Mouse (Mus musculus) frontal cortex, postnatal 36 days (tissue): Measurements from ENCODE around the gene Catsperz.
"Not testable (repeated sequence)": the region's sequence is repeated elsewhere in the genome, so short reads cannot be mapped to it uniquely, and the experiment has no call there.

Experiments used
- DNase-seq, 2 experiments: peaks; one replicate each; pipeline ENCODE4 v3.0.0; 2022; ENCODE audit warnings: low spot score in 2 of 2

Catsperz gene

DNA sequence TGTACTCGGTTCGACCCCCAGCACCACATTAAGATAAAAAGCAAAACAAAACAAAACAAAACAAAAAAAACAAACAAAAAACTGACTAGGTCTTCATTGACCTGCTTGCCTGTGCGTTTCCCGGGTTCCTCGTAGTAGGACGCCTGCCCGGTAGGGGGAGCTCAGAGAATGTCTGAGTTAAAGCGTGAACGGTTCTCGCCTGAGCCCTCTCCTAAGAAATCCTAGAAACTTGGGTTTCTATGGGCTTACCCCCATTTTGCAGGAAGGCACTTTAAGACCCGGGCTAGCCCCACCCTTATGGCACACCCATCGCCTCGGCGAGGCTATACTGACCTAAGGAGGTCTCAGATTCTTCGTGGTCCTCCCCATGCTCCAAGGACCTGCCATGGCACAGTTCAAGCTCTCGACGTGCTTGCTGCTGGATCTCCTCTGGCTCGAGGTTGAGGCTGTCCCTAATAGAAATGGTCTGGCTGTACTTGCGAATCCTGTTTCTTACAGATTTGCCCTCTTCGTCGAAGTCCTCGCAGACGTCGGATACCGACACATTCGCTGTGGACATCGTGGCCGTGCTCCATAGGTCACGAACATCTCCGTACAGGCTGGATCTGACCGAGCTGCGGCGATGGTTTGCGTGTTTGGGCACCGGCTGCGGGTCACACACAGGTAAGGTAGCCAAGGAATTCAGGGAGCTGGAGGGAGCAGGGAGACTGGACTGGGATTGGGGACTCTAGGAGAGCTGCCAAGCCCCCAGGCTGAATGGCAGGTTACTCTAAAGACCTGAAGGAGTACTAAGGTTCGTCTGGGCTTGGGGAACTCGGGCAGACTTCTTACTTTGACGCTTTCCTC lies 496 bp downstream of the Catsperz start:
- peak; percentile 88 to 93 for DNase-seq

DNA sequence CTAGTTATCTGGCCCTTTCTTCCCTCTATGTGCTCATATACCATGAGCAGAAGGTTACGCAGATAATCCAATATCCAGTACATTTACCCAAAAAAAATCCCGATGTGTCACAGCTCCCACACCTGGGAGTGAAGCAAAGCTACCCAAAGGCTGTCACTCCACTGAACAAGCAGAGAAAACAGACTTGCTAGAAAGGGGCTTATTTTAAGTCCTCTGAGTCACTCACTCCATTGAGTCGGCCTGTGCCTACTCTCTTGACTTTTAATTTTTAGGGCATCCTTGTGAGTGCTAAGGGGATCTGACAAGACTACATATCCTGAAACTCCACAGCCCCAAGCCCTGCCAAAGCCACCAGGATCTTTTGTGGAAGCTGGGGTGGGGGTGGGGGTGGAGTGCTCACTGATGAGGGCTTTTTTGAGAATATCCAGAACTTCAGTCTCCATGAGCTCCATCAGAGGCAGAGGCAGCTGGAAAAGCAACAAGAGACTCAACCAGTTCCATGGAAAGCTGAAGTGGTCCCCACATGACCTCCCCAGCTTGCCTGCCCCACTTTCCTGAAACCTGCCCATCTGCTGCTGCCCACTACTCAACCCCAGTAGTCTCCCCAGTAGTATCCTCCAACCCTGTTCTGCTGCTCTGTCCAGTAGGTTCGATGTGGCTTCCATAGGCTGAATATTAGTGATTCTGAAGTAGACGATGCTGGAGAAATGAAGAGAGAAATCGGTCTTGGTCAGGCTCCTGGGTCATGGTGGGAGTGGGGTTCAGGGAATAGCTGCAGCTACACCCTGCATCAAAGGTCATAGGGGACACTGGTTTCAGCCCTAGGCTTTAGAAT lies 2.1 kb downstream of the Catsperz start:
- no peak for DNase-seq

DNA sequence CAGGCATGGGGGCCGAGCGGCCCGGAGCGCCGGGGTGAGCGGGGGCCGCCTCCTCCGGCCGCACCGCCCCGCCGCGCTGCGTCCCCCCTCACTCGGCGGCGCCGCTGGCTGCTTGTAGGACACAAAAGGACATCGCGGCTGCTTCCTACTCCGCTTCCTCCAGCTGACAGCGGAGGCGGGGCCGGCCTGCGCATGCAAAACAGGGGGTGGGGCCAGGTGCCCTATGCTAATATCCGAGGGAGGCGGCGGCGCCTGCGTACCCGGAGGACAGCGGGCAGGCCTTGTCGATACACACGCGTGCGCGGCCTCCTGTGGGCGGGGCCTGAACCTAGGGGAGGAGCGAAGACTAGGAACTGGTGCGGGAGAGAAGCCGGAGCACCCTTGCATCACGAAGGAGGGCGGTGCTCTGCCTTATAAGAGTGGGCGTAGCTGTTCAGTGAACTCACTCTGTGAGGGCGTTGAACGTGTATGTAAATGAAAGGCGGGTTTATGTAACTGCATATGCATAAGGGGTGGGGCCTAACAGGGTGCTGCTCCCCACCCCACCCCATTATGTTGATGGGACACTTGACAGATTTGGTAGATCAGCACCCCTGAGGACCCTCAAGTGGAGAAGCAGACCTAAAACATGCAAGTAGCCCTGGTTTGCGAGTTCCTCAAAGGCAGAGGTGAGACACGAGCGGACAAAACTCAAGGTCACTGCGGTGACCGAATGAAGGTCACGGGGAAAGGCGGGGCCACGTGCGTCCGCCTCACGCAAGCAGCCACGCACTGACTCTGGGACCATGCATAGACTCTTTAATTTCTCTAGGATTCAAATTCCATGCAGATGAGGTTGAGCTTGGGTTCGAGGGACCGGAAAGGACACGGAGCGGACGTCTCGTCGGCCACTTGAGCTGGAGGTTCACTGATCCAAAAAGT lies 3.3 kb downstream of the Catsperz start, which contains the start of gene Esrra:
Gene Esrra (minus strand): TSS at position 167 of the 921 bp plus-strand sequence.
- peak; percentile 100 for DNase-seq

DNA sequence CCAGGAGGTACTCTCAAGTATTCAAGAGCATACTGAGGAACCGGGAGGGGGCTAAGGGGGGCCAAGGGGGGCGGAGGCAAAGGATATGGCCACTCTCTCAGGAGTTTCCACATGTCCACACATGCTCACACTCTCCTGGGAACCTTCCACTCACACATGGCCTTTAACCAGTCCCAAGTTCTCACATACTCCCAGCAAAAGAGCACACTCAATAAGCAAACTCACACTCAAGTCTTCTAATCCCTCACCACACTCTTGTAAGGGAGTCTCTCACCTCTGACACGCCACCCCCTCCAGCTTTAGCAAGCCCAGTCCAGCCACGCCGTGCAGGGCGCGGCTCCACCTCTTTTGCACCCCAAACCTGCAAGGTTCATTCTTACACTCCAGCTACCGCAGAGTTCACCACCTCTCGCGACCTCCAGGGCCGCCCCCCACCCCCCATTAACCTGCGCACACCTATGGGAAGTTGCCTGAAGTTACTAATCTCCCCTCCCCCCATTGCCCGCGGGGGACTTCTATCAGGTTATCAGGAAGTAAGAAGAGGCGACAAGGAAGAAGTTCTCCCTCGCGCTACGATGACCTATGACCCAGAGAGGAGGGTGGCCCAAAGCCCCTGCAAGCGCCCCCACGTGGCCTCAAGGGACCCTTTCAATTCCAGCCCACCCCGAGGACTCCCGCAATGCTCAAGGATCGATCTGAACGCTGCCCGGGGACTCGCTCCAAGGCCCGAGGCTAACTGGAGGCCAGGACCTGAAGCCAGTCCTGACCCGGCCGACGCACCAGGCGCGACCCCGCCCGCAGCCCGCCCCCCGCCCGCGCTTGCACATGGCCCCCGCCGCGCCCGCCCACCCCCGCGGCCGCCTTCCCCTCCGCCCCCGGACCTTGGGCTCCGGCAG lies 4.2 kb downstream of the Catsperz start:
- DNase-seq: no peak

DNA sequence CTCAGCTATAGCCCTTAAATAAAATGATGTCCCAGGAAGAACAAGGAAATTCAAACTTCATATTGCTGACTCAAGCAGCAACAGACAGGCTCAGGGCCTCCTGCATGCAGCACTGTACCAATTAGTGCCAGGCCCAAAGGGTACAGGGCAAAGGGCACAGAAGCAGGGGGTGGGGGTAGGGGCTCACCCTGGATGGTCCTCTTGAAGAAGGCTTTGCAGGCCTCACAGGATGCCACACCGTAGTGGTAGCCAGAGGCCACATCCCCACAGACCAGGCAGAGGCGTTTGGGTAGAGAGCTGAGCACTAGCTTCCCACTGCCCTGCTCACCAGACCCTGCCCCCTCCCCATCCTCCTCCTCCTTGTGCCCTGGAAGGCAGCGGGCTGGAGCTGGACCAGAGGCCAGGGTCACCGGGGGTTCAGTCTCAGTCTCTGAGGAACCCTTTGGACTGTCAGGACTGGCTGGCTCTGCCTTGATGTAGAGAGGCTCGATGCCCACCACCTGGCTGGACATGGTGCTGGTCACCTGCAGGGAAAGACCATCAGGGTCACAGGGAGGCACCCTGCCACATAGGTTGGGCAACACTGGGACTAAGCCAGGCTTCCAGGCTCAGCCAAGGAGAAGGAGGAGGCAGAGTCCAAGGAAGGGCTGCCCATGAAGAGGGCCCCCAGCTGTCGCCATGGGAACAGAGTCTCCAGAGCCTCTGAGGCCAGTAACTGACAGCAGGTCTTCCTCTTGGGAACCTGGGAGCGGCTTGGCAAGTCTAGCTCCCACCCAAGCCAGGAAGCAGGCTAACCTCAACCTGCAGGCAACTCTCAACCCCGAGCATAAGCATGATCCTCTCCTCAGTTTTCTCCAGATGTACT lies 5.1 kb downstream of the Catsperz start:
- DNase-seq: no peak

DNA sequence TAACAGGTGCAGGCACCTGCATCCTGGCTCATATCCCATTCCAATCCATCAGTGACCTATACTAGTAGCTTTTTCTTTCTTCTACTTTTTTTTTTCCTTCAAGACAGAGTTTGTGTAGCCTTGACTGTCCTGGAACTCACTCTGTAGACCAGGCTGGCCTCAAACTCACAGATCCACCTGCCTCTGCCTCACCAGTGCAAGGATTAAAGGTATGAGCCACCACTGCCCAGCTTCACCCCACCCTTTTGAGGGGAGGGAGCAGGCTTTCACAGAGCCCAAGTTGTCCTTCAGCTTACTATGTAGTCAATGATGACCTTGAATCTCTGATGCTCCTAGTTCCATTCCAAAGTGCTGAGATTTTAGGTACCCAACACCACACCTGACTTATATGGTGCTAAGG lies 5.7 kb downstream of the Catsperz start:
- DNase-seq: no peak

DNA sequence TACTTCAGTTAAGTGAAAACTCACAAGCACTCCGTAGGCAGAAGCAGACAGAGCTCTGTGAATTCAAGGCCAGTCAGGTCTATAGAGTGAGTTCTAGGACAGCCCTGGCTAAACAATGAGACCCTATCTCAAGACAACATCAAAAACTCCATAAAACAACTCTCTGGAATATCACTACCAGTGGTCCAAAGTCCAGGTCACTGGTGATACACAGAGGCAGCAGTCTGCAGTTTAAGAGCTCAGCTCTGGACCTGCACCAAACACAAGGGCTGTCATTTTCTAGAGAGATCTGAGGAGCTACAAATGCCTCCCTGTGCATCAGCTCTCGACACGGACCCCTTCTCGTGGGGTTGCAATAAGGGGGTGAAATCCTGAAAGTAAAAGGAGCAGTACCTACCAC lies 6.9 kb downstream of the Catsperz start:
- no peak for DNase-seq

DNA sequence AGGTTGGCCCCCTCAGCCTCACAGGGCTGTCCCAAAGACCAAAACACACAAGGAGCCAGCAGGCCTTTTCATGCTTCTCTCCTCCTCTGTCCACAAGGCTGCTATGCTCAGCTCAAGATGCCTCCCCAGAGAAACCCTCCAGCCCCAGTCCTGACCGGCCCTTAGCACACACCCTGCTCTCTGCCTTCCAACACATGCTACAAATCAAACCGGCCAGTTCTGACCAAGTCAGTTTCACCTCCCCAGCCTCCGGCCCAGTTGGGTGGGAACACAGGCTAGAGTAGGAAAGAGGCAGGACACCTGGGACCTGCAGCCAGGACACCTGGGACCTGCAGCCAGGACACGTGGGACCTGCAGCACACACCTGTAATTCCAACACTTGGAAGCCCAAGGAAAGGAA lies 8.7 kb downstream of the Catsperz start:
- no peak for DNase-seq

DNA sequence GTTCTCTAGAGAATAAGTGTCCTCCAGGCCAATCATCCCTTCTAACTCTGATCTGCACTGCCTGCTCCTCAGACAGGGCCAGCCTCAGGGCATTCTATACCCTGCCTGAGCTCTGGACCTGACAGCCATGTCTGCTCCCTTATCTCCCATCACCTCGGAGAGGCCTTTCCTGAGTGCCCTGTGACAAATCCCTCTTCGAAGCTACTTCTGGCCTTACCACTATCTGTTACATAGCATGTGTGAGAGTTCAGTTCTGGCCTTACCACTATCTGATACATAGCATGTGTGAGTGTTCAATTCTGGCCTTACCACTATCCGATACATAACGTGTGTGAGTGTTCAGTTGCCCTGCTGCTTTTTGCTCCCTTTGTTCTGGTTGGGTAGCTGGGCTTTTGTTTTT lies 9.9 kb downstream of the Catsperz start:
- DNase-seq: no peak

DNA sequence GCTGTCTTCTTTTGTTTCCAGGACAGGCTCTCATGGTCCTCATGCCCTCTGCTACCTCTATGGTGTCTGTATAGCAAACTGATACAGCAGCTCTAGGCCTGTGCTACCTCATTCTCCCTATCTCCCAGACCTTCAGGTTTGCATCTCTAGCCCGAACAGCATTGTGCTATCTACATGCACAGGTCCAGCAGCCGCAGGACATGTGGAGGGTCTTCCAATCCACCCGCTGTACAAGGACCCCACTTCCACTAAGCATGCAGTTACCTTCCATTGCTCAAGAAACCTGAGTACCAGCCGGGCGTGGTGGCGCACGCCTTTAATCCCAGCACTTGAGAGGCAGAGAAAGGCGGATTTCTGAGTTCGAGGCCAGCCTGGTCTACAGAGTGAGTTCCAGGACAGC lies 10.6 kb downstream of the Catsperz start:
- DNase-seq: no peak

DNA sequence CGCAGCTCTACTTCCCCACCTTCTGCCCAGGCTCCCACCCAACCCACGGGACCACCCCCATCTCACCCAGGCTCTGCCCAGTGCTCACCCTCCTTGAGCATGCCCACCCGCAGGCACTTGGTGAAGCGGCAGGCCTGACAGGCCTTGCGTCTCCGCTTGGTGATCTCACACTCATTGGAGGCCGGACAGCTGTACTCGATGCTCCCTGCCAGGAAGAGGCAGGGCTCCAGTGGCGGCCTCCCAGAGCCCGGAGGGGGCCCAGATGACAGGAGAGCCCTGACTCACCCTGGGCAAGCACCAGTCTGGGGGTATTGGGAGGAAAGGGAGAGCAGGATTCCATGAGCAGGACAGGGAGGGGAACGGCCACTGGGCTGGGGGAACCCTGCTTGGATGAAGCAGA lies 11.2 kb downstream of the Catsperz start:
- no peak for DNase-seq

DNA sequence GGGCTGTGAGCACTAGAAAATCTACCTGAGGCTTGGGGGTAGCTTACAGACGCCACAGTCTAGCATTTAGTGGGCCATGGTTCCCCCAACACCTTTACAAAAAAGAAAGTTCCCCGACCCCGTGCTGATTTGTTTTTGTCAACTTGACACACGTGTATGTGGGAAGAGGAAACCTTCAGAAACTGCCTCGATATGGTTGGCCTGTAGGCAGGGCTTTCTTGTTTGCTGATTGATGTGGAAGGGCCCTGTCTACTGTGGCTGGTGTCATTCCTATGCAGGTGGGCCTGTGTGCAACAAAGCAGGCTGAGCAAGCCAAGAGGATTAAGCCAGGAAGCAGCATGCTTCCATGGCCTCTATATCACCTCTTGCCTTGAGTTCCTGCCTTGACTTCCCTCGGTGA lies 12.1 kb downstream of the Catsperz start:
- DNase-seq: no peak

DNA sequence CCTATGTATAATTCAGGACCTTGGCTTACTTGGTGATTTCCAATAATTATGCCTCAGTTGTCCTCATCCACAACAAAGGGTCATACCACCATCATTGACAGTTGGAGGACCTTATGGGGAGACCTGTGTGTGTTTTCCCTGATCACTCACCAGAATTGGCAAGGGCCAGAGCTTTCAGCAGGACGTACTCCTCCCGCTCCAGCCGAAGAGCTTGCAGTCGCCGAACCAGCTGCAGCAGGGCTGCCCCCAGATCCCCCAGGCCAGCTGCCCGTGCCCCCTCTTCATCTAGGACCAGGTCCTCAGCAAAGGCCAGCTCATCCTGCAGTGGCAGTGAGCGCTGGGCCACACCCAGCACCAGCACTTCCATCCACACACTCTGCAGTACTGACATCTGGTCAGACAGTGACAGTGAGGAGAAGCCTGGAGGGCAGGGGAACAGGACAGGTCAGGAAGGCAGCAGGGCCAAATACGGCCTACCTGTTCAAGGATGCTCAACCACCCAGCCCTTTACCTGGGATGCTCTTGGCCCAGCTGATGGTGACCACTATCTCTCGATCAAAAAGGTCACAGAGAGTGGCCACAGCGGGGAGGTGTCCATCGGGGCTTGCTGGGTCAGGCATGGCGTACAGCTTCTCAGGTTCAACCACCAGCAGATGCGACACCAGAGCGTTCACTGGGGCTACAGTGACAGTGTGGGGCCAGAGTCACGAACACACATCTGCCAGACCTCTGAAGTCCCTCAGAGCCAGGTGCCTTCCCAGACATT lies 12.8 kb downstream of the Catsperz start:
- no peak for DNase-seq

DNA sequence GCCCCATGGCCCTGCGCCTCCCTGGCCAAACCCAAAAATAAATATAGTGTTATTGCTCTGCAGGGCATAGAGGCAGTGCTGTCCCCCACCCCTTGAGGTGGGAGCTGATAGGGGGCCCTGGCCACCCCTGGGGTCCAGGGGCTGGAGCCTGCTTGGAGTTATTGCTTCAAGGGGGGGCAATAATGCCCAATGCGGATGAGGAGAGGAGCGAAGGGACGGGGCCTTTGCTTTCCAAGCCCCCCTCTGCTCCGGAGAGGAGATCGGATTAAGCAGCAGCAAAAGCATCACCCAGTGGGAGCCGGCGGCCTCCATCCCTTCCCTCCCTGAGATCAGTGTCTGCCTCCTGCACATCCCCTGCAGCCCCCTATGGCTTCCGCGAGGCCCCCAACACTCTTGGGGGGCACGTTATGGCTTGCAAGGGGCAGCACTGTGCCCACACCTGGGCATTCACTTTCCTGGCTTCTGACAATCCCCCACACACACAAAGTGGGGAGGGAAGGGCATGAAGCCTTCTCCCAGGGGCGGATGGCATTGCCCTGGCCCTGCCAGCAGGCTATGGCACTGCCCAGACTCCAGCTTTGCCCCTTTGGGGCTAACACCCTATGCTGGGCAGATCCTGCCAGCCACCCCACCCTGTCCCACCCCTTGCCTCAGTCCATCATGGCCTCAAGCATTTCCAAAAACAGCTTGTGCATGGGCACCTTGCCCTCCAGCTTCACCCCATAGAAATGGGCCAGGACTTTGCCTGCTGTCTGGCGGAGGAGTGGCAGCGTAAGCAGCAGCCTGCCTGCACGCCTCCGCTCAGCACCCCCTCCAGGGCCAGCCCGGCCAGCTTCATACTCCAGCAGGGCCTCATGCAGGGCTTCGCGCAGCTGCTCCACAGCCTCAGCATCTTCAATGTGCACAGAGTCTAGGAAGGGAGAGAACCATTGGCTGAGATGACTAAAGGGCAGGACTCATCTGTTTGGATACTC lies 13.8 kb downstream of the Catsperz start:
- no peak for DNase-seq

DNA sequence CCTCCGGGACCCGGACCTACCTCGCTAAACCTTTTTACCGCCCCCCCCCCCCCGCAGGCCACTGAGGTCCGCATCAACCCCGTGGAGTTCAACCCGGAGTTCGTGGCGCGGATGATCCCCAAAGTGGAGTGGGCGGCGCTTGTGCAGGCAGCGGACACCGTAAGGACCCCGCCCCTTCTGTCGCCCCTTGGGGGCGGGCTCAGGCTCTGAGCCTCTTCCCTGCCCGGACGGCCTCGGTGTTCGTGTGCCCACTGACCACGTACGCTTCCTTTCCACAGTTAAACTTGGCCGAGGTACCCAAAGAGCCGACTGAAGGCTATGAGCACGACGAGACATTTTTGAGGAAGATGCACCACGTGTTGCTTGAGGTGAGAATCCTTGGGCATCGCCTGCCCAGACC lies 14.9 kb downstream of the Catsperz start:
- not testable (repeated sequence) for DNase-seq

DNA sequence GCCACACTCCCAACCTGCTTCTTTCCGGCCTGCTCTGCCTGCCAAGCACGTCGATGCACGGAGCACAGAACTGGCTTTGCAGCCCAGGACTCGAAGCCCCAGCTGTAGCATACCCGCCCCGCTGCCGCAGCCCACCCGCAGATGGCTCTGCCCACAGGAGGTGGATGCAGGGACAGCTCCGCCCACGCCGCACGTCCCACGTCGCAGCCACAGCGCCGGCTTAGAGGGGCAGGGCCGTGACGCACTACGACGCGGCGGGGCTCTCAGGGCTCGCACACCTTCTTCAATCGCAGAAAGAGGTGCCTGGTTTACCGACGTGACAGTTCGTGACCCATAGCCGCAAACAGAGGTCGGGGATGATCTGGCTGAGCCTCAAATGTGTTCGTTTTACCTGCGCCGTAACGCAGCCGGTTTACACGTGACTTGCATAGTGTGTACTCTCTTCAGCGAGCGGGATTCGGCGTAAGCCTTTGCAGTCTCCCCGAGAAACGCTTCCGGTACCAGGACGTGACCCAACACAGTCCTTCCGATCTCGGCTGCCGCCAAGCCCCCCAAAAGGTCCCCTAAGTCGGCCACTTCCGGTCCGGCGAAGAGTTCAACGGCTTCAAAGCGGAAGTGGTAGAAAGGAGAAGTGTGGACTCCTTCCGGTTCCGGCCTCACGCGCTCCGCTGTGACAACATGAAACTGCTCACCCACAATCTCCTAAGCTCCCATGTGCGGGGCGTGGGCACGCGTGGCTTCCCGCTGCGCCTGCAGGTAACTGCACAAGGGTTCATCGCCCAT lies 15.5 kb downstream of the Catsperz start, which contains the start of the genes Trmt112 and Prdx5:
Gene Trmt112 (plus strand): TSS at position 192 of the 783 bp plus-strand sequence.
Gene Prdx5 (minus strand): TSS at position 600 of the 783 bp plus-strand sequence.
- DNase-seq: peak; percentile 91 to 94

DNA sequence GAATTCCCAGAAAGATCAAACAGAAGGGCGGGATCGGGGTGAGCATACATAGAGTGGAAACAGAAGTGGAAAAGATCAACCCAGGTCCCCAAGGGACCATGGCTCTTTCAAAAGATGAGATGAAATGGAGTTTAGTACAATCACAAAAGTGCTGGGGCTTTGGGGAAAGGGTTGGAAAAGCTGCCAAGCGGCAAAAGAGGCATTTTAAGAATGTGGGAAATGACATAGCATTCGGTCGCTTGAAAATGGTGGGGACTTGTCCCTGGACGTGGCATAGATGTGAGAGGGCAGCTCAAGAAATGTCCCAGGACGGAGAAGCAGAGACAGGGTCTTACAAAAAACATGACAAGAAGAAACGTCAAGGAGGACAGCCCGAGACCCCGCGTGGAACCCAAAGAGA lies 16.2 kb downstream of the Catsperz start:
- DNase-seq: no peak
